Mouse (Mus musculus): ENCODE data around the gene Tlx2. TPM values are rescaled to one million over a fixed set of nuclear protein-coding genes. Genes with fewer than 3 reads are reported as not detected.

The Tlx2 gene
- total RNA-seq, 2 experiments from 2014 or later, result not detected

DNA sequence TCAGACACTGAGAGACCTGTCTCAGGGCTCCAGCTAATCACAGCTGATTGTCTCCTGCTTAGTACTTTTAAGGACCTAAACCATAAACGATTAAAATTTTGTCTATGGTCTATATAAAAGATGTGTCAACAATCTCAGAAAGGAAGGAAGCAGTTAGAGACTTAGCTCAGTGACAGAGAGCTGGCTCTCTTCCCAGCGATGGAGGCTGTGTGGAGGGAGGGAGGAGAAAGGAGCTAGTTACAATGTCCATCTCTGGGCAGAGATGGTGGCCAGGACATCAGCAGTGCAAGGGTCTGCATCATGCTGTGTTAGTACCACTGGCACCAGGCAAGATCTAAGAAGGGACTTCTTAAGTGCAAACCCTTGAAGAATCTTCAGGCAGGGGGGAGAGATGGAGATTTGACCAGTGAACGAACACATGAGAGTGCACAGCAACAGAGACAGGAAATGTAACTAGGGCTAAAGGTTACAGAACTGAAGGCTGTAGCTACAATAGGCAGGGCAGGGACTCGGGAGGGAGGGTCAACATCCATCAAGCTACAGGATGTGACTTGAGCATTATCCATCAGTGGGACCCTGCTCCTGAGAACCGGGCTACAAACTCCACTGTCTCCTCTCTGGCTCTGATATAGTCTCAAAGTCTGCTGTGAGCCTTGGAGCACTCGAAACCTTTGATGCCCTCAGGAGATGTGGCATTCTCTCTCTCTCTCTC is 22.5 kb upstream of the Tlx2 start:
- no peak for DNase-seq

DNA sequence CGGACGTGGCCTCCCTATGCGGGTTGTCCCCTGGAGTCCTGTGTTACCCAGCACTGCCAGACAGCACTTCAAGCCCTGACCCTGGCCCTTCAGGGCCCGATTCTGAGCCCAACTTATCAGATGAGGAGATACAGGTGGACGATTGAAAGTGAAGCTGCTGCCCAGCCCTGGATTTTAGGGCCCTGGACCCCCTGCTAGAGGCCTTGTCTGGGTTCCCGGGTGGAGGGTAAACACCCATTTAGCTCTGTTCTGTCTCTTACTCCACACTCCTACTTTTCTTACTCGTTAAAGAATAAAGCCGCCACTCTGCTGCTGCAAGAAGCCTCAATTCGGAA is 17.8 kb upstream of the Tlx2 start:
- DNase-seq, result no peak

DNA sequence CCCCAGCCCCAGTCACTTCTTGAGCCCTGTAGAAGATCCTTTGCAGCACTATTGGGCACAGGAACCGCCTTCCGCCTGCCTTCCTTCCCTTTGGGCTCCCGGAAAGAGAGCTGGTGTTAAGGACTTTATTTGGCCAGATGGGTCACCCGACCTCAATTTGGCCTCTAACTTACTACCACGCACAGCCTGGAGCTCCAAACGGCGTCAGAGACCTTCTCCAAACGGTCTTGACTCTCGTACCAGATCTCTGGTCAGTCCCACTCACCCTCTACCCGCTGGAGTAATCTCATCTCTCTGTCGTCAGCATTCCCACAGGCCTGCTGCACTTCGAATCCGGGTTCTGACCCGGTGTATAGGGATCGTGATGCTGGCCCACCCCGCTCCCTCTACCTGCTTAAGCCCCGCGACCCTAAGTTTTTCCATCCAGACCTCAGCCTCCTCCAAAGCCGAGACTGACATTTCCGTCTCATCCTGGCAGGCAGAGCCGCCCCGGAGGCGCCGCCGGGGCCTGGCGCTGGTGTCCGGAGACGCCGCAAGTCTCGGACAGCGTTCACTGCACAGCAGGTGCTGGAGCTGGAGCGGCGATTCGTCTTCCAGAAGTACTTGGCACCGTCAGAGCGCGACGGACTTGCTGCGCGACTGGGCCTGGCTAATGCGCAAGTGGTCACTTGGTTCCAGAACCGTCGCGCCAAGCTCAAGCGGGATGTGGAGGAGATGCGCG is 17.3 kb upstream of the Tlx2 start:
- peak; percentile 57 to 67 for DNase-seq

DNA sequence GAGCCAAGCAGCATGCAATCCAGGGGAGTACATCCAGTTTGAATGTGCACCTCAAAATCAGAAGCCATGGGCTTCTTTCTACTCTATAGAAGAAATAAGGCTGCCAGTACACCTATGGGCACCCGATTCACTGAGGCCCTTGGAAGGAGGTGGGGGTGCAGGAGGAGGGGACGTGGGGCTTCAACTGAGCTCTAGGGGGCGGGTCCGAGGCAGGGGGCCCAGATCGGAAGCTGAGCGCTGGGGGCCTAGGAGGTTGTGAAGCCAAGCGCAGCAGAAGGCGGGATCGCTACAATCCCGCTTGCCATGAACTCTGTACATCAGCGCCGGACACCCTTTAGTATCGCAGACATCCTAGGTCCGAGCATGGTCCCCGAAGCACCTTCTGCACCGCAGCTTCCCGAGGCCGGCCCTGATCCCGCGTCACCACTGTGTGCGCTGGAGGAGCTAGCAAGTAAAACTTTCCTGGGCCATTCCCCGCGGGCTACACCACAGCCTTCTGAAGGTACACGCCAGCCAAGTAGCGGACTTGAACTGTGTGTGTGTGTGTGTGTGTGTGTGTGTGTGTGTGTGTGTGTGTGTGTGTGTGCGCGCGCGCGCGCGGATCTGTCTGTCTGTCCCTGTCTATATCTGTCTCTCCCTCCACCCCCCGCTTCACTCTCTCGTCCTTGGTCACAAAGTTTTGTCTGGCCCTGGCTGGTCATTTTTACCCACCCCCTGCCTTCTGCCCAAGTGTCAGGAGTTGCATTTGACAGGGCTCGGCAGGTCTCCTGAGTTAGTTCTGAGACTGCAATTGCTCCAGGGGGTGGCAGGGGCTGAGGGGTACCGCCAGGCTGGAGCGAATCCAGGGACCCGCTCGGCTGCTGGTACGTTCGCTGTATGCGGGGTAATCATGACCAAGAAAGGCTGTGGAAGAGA is 16.3 kb upstream of the Tlx2 start, which contains the start of gene Lbx2:
TSS of gene Lbx2 (plus strand) at position 247 of the 915 bp plus-strand sequence.
- DNase-seq, result peak in 1 of 2 experiments; percentile 31

DNA sequence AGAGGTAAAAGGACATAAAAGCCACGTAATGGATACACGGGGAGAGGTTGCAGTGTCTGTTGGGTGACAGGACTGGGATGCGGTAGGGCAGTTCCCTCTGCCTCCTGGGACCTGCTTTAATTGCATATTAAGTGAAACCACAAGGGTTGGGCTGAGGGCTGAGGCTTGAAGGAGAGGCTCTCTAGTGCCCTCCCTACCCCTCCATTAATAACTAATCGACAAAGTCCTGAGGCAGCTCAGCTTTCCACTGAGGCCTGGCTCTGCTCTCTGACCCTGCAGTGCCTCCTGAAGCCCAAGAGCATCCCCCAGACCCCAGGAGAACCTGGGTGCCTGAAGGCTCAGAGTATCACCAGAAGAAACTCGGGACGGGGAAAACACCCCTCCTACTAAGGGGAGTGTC is 14.4 kb upstream of the Tlx2 start:
- DNase-seq, result no peak

DNA sequence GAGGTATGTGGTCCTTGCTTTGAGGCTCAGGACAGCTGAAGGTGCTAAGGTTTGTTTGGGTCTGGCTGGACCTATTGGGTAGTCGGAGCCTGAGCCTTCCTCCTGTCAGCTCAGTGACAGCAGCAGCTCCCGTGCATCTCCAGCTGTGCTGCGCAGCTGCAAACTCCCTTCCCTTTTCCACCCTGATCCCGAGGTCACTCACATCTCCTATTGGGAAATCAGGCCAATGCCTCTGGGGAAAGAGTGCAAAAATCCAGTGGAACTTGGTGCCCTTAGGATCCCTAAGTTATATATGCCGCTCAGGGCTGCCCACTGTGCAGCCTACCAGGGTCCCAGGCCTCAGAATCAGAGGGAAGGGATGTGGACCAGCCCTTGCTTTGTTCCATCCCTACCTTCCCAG is 13.4 kb upstream of the Tlx2 start:
- DNase-seq, result no peak

DNA sequence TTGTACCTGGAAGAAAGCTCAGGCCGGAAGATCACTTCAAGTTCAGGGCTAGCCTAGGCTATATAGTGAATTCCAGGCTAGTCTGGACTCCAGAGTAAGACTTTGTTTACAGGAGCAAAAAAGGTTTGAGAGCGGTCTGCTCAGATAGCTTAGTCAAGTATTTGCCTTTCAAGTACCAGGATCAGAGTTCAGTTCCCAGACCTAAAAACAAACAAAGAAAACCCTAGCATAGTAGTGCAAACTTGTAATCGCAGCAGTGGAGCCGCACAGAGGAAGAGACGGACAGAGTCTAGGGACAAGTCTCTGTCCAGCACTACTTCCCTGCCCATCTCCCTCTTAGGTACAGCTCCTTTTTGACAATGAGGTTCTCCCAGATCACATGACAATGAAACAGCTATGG is 10.1 kb upstream of the Tlx2 start:
- DNase-seq, result no peak

DNA sequence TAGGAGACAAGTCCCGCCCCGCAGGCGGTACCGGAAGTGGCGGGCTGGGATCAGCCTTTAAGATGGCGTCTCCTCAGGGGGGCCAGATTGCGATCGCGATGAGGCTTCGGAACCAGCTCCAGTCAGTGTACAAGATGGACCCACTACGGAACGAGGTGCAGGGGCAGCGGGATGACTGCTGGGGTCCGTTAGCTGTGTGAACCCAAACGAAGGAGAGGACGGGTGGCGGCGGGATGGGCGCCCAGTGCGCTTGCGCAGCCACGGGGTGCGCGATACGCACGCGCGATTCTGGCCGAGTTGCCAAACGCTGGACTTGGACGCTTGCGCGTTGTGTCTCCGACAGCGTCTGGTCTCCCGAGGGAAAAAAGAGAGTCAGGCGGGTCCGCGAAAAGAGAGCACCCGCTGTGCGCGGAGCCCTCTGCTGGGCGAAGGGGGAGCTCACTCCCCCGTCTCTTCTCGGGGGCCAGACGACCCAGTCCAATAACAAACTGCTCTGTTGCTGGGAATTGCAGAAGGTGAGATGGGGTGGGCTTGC is 8.3 kb upstream of the Tlx2 start:
- peak; percentile 99 to 100 for DNase-seq

DNA sequence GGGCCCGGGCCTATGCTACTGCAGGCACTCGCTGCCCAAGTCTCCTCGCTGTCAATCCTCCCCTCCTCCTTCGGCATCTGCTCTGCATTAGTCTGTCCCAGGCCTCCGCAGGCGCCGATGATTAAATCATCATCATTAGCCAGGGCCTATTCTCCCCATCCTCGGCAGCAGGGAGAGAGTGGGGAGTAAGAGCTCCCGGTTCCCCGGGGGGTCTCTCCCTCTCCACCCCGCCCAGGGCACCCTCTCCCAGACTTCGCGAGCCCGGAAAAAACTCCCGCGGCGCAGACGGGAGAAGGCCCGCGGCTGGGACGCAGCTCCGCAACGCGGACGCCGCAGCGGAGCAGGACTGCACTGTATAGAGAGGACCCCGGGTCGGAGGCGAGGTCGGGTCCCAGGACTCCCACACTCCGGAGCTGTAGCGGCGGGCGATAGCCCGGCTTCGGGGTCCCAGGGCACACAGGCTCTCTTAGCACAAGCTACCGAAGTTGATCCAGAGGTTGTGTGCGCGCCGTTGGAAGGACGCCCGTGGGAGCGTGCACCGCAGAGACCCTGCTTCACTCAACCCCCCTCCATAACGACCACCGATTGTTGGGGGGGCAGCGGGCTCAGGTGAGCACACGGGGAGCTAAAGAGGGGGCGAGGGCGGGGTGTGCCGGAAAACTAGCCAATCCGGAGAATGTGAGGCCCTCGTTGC is 7.7 kb upstream of the Tlx2 start, which contains the start of gene Pcgf1:
TSS of gene Pcgf1 (plus strand) at position 240 of the 694 bp plus-strand sequence.
- DNase-seq, result peak; percentile 40 to 64

DNA sequence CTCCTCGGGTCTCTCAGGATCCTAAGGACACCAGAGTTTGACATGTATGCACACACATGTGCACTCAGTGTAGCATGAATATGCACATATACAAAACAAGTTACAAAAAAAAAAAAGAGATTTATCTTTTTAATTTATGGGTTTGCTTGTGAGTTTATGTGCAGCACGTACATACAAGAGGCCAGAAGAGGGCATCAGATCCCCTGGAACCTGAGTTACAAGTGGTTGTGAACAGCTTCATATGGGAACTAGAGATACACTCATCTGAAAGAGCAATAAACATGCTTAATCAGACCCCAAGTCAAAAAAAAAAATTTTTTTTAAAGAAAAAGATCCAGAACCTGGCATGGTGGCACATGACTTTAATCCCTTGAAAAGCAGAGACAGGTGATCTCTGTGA is 4.9 kb upstream of the Tlx2 start:
- DNase-seq, result no peak

DNA sequence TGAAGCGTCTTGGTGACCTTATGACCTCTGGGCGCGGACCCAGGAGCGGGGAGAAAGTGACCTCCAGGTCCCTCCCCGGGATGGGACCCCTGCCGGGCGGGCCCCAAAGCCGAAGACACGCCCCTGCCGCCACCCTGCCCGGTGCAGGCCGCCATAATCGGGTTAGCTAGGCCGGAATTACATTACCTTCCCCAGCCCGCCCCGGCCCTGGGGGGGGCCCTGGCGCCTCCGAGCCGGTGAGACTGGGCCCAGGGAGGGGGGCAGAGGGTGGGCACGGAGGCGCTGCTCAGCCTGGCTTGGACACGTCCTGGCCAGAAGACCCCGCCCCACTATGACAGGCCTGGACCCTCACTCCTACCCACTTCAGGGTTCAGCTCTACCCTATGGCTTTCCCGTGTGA is 1.1 kb upstream of the Tlx2 start:
- no peak for DNase-seq

DNA sequence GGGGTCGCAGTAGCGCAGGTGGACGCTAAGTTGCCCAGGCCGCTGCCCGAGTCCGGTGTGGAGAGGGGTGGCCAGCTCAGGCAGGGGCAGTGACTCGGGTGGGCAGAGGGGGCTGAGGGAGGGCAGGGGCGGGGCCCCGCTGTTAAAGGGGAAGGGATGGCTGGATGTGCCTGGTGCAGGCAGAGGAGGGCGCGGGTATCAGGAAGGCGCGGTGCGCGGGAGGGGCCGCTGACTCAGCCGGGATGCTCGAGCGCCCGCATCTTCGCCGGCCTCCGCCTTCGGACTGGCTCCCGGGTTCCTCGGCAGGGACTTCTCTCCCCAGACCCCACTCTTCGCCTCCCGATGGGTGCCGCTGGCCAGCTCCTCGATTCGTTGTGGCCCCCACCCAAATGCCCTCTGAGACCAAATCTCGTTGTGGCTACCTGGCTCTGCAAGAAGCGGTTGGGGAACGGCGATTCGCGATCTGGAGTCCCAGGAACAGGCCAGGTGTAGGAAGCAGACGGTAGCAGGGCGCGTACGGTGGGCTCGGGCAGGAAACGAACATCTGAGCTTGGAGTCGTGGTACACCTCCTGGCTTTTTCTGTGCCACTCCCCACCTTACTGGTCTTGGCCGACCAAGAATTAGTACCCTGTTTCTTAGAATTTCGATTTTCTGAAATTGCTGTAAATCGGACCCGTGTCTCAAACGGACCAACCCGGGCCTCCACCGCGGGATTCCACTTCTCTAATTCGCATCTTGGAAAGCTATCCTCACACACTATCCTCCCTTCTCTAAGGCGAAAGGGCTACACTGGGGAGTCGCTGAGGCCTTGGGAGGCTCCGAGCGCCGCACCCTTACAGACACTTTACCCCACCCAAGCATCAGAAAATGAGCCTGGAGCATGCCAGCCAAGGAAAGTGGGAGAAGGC is 472 bp upstream of the Tlx2 start:
- DNase-seq, result peak in 1 of 2 experiments; percentile 58

DNA sequence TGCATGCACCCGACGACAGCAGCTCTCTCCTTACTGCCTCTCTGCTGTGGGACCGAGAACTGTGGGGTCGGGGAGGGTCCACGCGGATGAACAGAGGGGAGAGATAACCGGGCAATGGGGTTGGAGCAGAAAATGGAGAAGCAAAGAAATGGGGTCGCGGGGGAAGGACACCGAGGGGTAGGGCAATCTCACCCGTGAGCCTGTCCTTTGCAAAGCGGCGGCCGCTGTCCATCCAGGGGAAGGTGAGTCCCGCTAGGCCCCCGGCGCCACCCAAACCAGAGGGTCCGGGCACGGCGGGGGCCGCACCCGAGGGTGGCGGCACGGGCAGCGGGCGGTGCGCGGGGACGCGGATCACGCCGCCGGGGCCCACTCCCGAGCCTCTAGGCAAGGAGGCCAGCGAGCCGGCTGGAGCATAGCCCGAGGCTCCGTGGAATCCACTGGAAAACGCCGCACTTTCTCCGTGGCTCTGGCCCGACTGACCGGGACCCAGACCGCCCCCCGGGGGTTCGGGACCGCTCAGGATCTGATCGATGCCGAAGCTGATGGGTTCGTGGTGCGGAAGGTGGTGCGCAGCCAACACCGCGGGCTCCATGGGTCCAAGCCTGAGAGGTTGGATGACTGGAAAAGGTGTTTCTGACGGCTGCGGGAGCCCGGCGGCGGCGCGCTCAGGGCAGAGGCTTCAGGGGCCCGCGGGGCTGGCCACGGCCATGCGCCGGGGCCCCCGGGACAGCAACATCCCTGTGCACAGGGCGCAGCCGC is 426 bp downstream of the Tlx2 start:
- DNase-seq, result no peak

DNA sequence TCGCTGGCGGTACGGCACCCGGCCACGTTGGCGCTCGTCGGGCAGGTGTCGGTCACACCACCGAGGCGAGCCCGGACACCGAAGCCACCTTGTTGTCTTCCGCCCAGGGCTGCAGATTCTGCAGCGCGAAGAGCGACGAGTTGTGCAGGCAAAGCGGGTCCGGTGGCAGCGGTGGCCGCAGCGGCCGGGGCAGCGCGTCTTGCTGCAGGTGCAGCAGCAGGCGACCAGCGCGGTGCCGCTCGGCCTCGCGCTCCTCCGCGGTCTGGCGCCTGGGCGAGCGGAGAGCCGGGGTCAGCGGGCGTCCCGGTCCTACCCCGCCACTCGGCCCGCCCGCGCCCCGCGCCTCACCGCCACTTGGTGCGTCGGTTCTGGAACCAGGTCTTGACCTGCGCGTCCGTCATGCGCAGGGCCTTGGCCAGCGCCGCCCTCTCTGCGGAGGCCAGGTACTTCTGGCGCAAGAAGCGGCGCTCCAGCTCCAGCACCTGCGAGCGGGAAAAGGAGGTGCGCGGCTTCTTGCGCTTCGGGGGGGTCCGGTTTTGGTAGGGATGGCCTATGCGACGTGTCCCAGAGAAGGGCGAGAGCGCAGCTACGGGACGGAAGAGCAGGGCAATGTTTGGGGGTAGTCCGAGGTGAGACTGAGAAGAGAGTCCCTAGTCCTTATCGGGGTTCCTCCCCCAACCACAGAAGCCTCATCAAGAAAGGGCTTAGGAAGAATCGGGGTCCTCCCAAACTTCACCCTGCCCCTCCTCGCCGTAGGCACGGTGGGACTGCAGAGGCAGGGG is 1.2 kb downstream of the Tlx2 start:
- no peak for DNase-seq

DNA sequence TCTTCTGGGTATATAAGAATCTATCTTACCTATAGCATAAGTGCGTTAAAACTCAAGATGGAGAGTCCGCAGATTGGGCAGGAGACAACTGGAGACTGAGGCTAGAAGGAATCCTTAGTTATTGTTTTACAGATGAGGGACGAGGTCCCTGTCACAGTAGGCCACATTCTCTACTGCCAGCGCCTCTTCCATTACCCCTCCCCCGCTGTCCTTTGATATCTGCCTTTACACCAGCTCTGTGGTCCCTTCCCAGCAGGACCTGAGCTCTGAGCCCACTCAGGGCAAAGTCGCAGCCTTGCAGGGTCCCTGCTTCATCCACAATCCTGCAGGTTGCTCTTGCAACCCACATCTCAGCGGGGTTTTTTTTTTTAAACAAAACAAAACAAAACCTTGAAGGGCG is 1.9 kb downstream of the Tlx2 start:
- no peak for DNase-seq

DNA sequence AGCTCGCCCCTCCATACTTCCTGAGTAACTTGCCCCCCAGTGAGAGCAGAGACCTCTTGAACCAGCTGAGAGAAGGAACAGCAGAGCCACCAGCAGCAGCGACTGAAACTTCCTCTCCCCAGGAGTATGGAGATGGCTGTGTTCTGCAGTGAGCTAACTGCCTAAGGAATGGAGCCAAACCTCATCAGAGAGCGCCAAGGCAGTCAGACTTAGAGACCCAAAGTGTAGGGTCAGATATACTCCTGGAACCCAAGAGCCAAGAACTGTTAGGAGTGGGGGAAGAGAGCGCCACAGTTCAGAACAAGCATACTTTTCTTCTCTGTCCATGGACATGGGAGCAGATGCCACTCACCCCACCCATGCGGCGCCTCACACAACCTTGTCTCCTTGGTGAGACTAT is 3.7 kb downstream of the Tlx2 start:
- DNase-seq, result no peak

DNA sequence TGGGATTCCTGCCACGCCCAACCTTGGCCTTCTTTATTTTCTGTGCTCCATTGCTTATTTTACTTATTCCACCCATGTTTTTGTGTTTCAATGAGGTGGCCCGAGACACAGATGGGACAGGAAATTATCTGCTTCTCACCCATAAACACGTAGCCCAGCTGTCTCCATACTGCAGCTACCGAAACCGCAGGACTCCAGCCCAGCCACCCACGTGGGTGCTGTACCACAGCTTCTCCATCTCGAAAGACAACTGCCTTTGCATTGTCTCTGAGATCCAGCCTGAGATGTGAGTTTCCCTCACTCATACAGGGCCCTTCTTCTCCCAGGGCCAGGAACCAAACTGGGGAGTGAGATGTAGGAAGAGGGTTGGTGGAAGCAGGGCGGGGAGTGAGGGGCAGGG is 4.1 kb downstream of the Tlx2 start:
- no peak for DNase-seq

DNA sequence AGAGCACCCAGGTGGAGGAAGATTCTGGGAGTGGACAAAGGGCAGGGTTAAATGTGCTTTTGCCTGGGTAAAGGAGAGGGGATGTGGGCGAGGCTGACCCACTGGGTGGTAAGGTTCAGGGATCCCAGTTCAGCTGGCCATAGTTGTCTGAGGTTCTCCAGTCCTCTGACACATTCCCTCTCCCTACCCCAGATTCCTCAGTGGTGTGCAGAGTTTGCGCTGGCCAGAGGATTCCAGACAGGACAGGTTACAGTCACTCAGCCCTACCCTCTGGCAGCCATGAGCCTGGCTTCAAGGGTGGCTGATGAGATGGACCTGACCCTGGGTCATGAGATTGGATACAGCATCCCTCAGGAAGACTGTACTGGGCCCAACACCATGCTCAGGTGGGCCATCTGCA is 11.4 kb downstream of the Tlx2 start:
- DNase-seq, result no peak

DNA sequence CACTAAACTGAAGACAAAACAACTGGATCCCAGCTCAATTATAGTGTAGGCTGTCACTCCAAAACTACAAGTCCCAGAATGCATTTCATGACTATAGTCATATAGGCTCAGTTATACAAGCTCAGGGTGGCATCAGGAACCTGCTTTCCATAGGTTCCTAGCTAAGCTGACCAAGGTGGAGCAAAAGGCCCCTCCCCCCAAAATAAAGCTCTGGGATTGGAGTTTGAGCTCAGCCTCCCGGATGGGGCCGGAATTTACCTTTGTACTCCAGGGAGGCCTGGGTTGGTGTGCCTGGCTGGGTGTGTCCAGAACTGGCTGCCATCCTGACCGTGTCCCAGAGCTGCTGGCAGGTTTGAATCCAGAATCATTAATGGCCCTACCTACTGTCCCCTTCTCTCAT is 12.3 kb downstream of the Tlx2 start, which contains the start of gene Dqx1:
TSS of gene Dqx1 (plus strand) at position 55 of the 400 bp plus-strand sequence.
- DNase-seq, result no peak
